Mouse (Mus musculus): Measurements from ENCODE around the gene Lrig2. TPM values are rescaled to one million over a fixed set of nuclear protein-coding genes. Genes with fewer than 3 reads are reported as not detected.

The Lrig2 gene
- polyA plus RNA-seq, 1 experiment from 2014 or later, result 20.9 TPM

GRCm38 (mm10) chr3:104517161-104517560 is 5.4 kb upstream of the Lrig2 start:
- WGBS, result 90% methylated on average over 5 of the region's 5 CpGs

GRCm38 (mm10) chr3:104514510-104514909 is 2.8 kb upstream of the Lrig2 start:
- H3K9me3 ChIP-seq (replicated peaks; ENCODE audit: control insufficient read depth, low read length), result no peaks in the 10 kb centered on the region
- 89% methylated on average over 2 of the region's 2 CpGs for WGBS
- DNase-seq (ENCODE audit: low spot score) (no peak), ATAC-seq (no peak)
- no peak overlapping the region for H3K4me3 ChIP-seq (ENCODE audit: low read depth, low read length)
- no peak overlapping the region for H3K9ac ChIP-seq (ENCODE audit: low read length)
- no peaks in the 10 kb centered on the region for H3K27me3 ChIP-seq (replicated peaks; ENCODE audit: control insufficient read depth, insufficient read depth, low read length)
- H3K4me1 ChIP-seq (ENCODE audit: control insufficient read depth, insufficient read depth, low read length), result peaks cover 9% of the 10 kb centered on the region; the same call in 1 of the 2 replicates
- H3K27ac ChIP-seq (ENCODE audit: low read depth, low read length), result no peak overlapping the region
- no peaks in the 10 kb centered on the region for H3K36me3 ChIP-seq (ENCODE audit: control insufficient read depth, insufficient read depth, low read length)
- H3K4me2 ChIP-seq (ENCODE audit: low read length), result no peak overlapping the region

More at GRCm38 (mm10) chr3:104517161-104517560, 5.4 kb upstream of the Lrig2 start:
- peaks cover 4% of the 10 kb centered on the region; the same call in 1 of the 2 replicates for H3K4me1 ChIP-seq (ENCODE audit: control insufficient read depth, insufficient read depth, low read length)
- no peaks in the 10 kb centered on the region for H3K9me3 ChIP-seq (replicated peaks; ENCODE audit: control insufficient read depth, low read length)
- no peaks in the 10 kb centered on the region for H3K36me3 ChIP-seq (ENCODE audit: control insufficient read depth, insufficient read depth, low read length)
- H3K27me3 ChIP-seq (replicated peaks; ENCODE audit: control insufficient read depth, insufficient read depth, low read length), result no peaks in the 10 kb centered on the region
- no peak for DNase-seq (ENCODE audit: low spot score)
- H3K4me3 ChIP-seq (ENCODE audit: low read depth, low read length), result no peak overlapping the region
- H3K27ac ChIP-seq (ENCODE audit: low read depth, low read length), result no peak overlapping the region
- H3K4me2 ChIP-seq (ENCODE audit: low read length), result no peak overlapping the region
- ATAC-seq, result no peak
- H3K9ac ChIP-seq (ENCODE audit: low read length), result no peak overlapping the region

GRCm38 (mm10) chr3:104512424-104512748 is 668 bp upstream of the Lrig2 start:
- no peak for ATAC-seq

GRCm38 (mm10) chr3:104510771-104511429 is 818 bp downstream of the Lrig2 start:
- Histone ChIP-seq H3K4me2 (ENCODE audit: low read length) (peak overlapping the region; percentile 60), H3K27me3 (replicated peaks; ENCODE audit: control insufficient read depth, insufficient read depth, low read length) (no peaks in the 10 kb centered on the region), H3K4me3 (ENCODE audit: low read depth, low read length) (peak overlapping the region; percentile 94), H3K27ac (ENCODE audit: low read depth, low read length) (peak overlapping the region; percentile 98), H3K9ac (ENCODE audit: low read length) (peak overlapping the region; percentile 93), H3K36me3 (ENCODE audit: control insufficient read depth, insufficient read depth, low read length) (no peaks in the 10 kb centered on the region), H3K4me1 (ENCODE audit: control insufficient read depth, insufficient read depth, low read length) (peaks cover 17% of the 10 kb centered on the region; the same call in 1 of the 2 replicates), H3K9me3 (replicated peaks; ENCODE audit: control insufficient read depth, low read length) (no peaks in the 10 kb centered on the region)
- ATAC-seq (no peak; the same call in 1 of the 2 replicates), DNase-seq (ENCODE audit: low spot score) (peak; percentile 41)
- WGBS, result under 1% methylated on average over 14 of the region's 14 CpGs

More at GRCm38 (mm10) chr3:104512424-104512748, 668 bp upstream of the Lrig2 start:
- H3K27me3 ChIP-seq (replicated peaks; ENCODE audit: control insufficient read depth, insufficient read depth, low read length), result no peaks in the 10 kb centered on the region
- WGBS, result 22% methylated on average over 5 of the region's 5 CpGs
- H3K27ac ChIP-seq (ENCODE audit: low read depth, low read length), result peak overlapping the region; percentile 98
- H3K36me3 ChIP-seq (ENCODE audit: control insufficient read depth, insufficient read depth, low read length), result no peaks in the 10 kb centered on the region
- H3K9me3 ChIP-seq (replicated peaks; ENCODE audit: control insufficient read depth, low read length), result no peaks in the 10 kb centered on the region
- H3K4me2 ChIP-seq (ENCODE audit: low read length), result peak overlapping the region; percentile 64
- H3K4me1 ChIP-seq (ENCODE audit: control insufficient read depth, insufficient read depth, low read length), result peaks cover 17% of the 10 kb centered on the region; the same call in 1 of the 2 replicates
- peak overlapping the region; percentile 94 for H3K4me3 ChIP-seq (ENCODE audit: low read depth, low read length)
- H3K9ac ChIP-seq (ENCODE audit: low read length), result peak overlapping the region; percentile 62
- DNase-seq (ENCODE audit: low spot score), result no peak

- H3K9ac ChIP-seq (ENCODE audit: low read length), result no peak overlapping the region
- no peak overlapping the region for H3K27ac ChIP-seq (ENCODE audit: low read depth, low read length)
- no peak overlapping the region for H3K4me3 ChIP-seq (ENCODE audit: low read depth, low read length)
- no peaks in the 10 kb centered on the region for H3K9me3 ChIP-seq (replicated peaks; ENCODE audit: control insufficient read depth, low read length)
- no peaks in the 10 kb centered on the region for H3K27me3 ChIP-seq (replicated peaks; ENCODE audit: control insufficient read depth, insufficient read depth, low read length)
- no peaks in the 10 kb centered on the region for H3K4me1 ChIP-seq (ENCODE audit: control insufficient read depth, insufficient read depth, low read length)
- H3K36me3 ChIP-seq (ENCODE audit: control insufficient read depth, insufficient read depth, low read length), result peaks cover 4% of the 10 kb centered on the region
- 89% methylated on average over 2 of the region's 2 CpGs for WGBS
- ATAC-seq (no peak), DNase-seq (ENCODE audit: low spot score) (no peak)
- H3K4me2 ChIP-seq (ENCODE audit: low read length), result no peak overlapping the region
Measured at GRCm38 (mm10) chr3:104501648-104502047, 10.1 kb downstream of the Lrig2 start.

GRCm38 (mm10) chr3:104500881-104501280 is 10.8 kb downstream of the Lrig2 start:
- Histone ChIP-seq H3K27ac (ENCODE audit: low read depth, low read length) (no peak overlapping the region), H3K4me3 (ENCODE audit: low read depth, low read length) (no peak overlapping the region), H3K9me3 (replicated peaks; ENCODE audit: control insufficient read depth, low read length) (no peaks in the 10 kb centered on the region), H3K27me3 (replicated peaks; ENCODE audit: control insufficient read depth, insufficient read depth, low read length) (no peaks in the 10 kb centered on the region), H3K4me2 (ENCODE audit: low read length) (no peak overlapping the region), H3K9ac (ENCODE audit: low read length) (no peak overlapping the region), H3K36me3 (ENCODE audit: control insufficient read depth, insufficient read depth, low read length) (peaks cover 12% of the 10 kb centered on the region), H3K4me1 (ENCODE audit: control insufficient read depth, insufficient read depth, low read length) (no peaks in the 10 kb centered on the region)
- ATAC-seq (no peak), DNase-seq (ENCODE audit: low spot score) (no peak)
- WGBS, result 81% methylated on average over 2 of the region's 2 CpGs

- H3K9me3 ChIP-seq (replicated peaks; ENCODE audit: control insufficient read depth, low read length), result no peaks in the 10 kb centered on the region
- H3K36me3 ChIP-seq (ENCODE audit: control insufficient read depth, insufficient read depth, low read length), result peaks cover 43% of the 10 kb centered on the region
- DNase-seq (ENCODE audit: low spot score) (no peak), ATAC-seq (no peak)
- H3K4me2 ChIP-seq (ENCODE audit: low read length), result no peak overlapping the region
- H3K4me1 ChIP-seq (ENCODE audit: control insufficient read depth, insufficient read depth, low read length), result no peaks in the 10 kb centered on the region
- H3K27me3 ChIP-seq (replicated peaks; ENCODE audit: control insufficient read depth, insufficient read depth, low read length), result no peaks in the 10 kb centered on the region
- no peak overlapping the region for H3K4me3 ChIP-seq (ENCODE audit: low read depth, low read length)
- no peak overlapping the region for H3K9ac ChIP-seq (ENCODE audit: low read length)
- H3K27ac ChIP-seq (ENCODE audit: low read depth, low read length), result no peak overlapping the region
- WGBS, result 88% methylated on average over 4 of the region's 4 CpGs
Measured at GRCm38 (mm10) chr3:104496176-104496575, 15.5 kb downstream of the Lrig2 start.

- no peak overlapping the region for H3K9ac ChIP-seq (ENCODE audit: low read length)
- H3K4me2 ChIP-seq (ENCODE audit: low read length), result no peak overlapping the region
- H3K4me1 ChIP-seq (ENCODE audit: control insufficient read depth, insufficient read depth, low read length), result no peaks in the 10 kb centered on the region
- DNase-seq (ENCODE audit: low spot score) (no peak), ATAC-seq (no peak)
- 77% methylated on average over 1 of the region's 1 CpGs for WGBS
- H3K36me3 ChIP-seq (ENCODE audit: control insufficient read depth, insufficient read depth, low read length), result peaks cover 52% of the 10 kb centered on the region
- H3K9me3 ChIP-seq (replicated peaks; ENCODE audit: control insufficient read depth, low read length), result no peaks in the 10 kb centered on the region
- no peak overlapping the region for H3K4me3 ChIP-seq (ENCODE audit: low read depth, low read length)
- no peak overlapping the region for H3K27ac ChIP-seq (ENCODE audit: low read depth, low read length)
- no peaks in the 10 kb centered on the region for H3K27me3 ChIP-seq (replicated peaks; ENCODE audit: control insufficient read depth, insufficient read depth, low read length)
Measured at GRCm38 (mm10) chr3:104480946-104481719, 30.6 kb downstream of the Lrig2 start.

- no peak overlapping the region for H3K27ac ChIP-seq (ENCODE audit: low read depth, low read length)
- H3K9ac ChIP-seq (ENCODE audit: low read length), result no peak overlapping the region
- WGBS, result 93% methylated on average over 1 of the region's 1 CpGs
- DNase-seq (ENCODE audit: low spot score) (no peak), ATAC-seq (no peak)
- no peak overlapping the region for H3K4me3 ChIP-seq (ENCODE audit: low read depth, low read length)
- peaks cover 52% of the 10 kb centered on the region for H3K36me3 ChIP-seq (ENCODE audit: control insufficient read depth, insufficient read depth, low read length)
- no peaks in the 10 kb centered on the region for H3K9me3 ChIP-seq (replicated peaks; ENCODE audit: control insufficient read depth, low read length)
- H3K4me1 ChIP-seq (ENCODE audit: control insufficient read depth, insufficient read depth, low read length), result no peaks in the 10 kb centered on the region
- no peaks in the 10 kb centered on the region for H3K27me3 ChIP-seq (replicated peaks; ENCODE audit: control insufficient read depth, insufficient read depth, low read length)
- no peak overlapping the region for H3K4me2 ChIP-seq (ENCODE audit: low read length)
Measured at GRCm38 (mm10) chr3:104478056-104478455, 33.7 kb downstream of the Lrig2 start.
